Mouse (Mus musculus) spleen, adult 2 months (tissue): Measurements from ENCODE around the gene Hrk.

Source experiments
- CTCF ChIP-seq: fragments of 200-500 bp; IDR thresholded peaks from 2 replicates; pipeline ENCODE4 v1.5.1; 2011; ENCODE audit warnings: mild to moderate bottlenecking, inconsistent platforms; ENCODE audit not compliant: insufficient read depth, insufficient read length, insufficient replicate concordance; ENCODE audit errors: extremely low read depth
- POLR2A ChIP-seq: fragments of 200-500 bp; IDR thresholded peaks from 2 replicates; pipeline ENCODE4 v1.6.1; 2011; ENCODE audit warnings: low read depth, low read length, inconsistent platforms

- TF ChIP-seq POLR2A (no peak), CTCF (no peak)
These were observed 41.4 kb downstream of the Hrk start for GRCm38 (mm10) chr5:118205852-118206251.
